In genomic region chr10:85293071-85293783, GRCm38 (mm10) we compare ENCODE assay signal across 13 mouse cellular contexts.
DNase-seq lines count a peak whose midpoint lies in the region; ATAC-seq and TF ChIP-seq lines count a peak whose summit lies in the region.
"Had no signal": no experiment of that assay in that cellular context is flagged by ENCODE, and none has a peak within 500 bp of the region (broad histone marks: within the 10 kb centered on the region; RNA-seq: fewer than 3 reads in every experiment).

No protein-coding gene starts in this region.

- no peak for TF ChIP-seq CTCF in midbrain, postnatal 0 days (IDR thresholded peaks at IDR 0.05)

- no peaks in the 10 kb centered on the region for H3K27me3 ChIP-seq in midbrain, embryonic 12.5 days
- no peaks in the 10 kb centered on the region for H3K27me3 ChIP-seq in midbrain, embryonic 10.5 days (ENCODE audit: low read depth, poor library complexity, severe bottlenecking)
- no peaks in the 10 kb centered on the region for H3K27me3 ChIP-seq in midbrain, postnatal 0 days (ENCODE audit: insufficient read depth, low read length)
- H3K27me3 ChIP-seq: heart, embryonic 12.5 days had no signal

- peak overlapping the region; percentile 56 for H3K27ac ChIP-seq in midbrain, embryonic 12.5 days (replicated peaks)
- H3K27ac ChIP-seq in midbrain, embryonic 10.5 days (replicated peaks) = no peak overlapping the region
- 0 out of 2 replicates have a peak overlapping the region, but pooled peaks have one; percentile 18 for H3K27ac ChIP-seq in midbrain, postnatal 0 days (ENCODE audit: low read depth, low read length)
- H3K27ac ChIP-seq: kidney, postnatal 0 days had no signal

- no peak overlapping the region for H3K4me2 ChIP-seq in midbrain, embryonic 12.5 days (replicated peaks)
- H3K4me2 ChIP-seq in midbrain, postnatal 0 days (ENCODE audit: low read depth, low read length, poor library complexity, severe bottlenecking) = no peak overlapping the region
- H3K4me2 ChIP-seq: heart, embryonic 12.5 days; liver, embryonic 11.5 days had no signal

- no peak overlapping the region for H3K4me3 ChIP-seq in midbrain, embryonic 12.5 days
- no peak overlapping the region for H3K4me3 ChIP-seq in midbrain, embryonic 10.5 days
- H3K4me3 ChIP-seq in midbrain, postnatal 0 days (ENCODE audit: low read depth, low read length) = no peak overlapping the region
- H3K4me3 ChIP-seq: heart, embryonic 12.5 days had no signal

- H3K4me1 ChIP-seq in midbrain, embryonic 12.5 days = peaks cover 14% of the 10 kb centered on the region
- 0 out of 2 replicates have a peak, but pooled peaks cover 2% of the 10 kb centered on the region for H3K4me1 ChIP-seq in midbrain, embryonic 10.5 days
- peaks cover 5% of the 10 kb centered on the region; the same call in 1 of the 2 replicates for H3K4me1 ChIP-seq in midbrain, postnatal 0 days (ENCODE audit: insufficient read depth, low read length)
- H3K4me1 ChIP-seq: heart, embryonic 12.5 days had no signal

- H3K9me3 ChIP-seq in midbrain, embryonic 12.5 days = no peaks in the 10 kb centered on the region
- H3K9me3 ChIP-seq in midbrain, embryonic 10.5 days (replicated peaks) = no peaks in the 10 kb centered on the region
- H3K9me3 ChIP-seq in midbrain, postnatal 0 days (ENCODE audit: low read length) = no peaks in the 10 kb centered on the region

- no peaks in the 10 kb centered on the region for H3K36me3 ChIP-seq in midbrain, embryonic 12.5 days
- H3K36me3 ChIP-seq in midbrain, embryonic 10.5 days = no peaks in the 10 kb centered on the region
- H3K36me3 ChIP-seq in midbrain, postnatal 0 days (ENCODE audit: insufficient read depth, low read length) = no peaks in the 10 kb centered on the region
- H3K36me3 ChIP-seq: heart, embryonic 12.5 days had no signal

- no peak for DNase-seq in midbrain, embryonic 10.5 days (ENCODE audit: low spot score)
- DNase-seq in midbrain, postnatal 0 days (ENCODE audit: low spot score) = peak; percentile 27
- no peak for DNase-seq in urinary bladder, adult 2 months (ENCODE audit: low spot score)
- DNase-seq in thymus, postnatal 0 days (ENCODE audit: low spot score) = no peak
- DNase-seq: cerebellum, adult 11-12 months; right cerebral cortex, postnatal 4 days had no signal

- no peak overlapping the region for H3K9ac ChIP-seq in midbrain, embryonic 12.5 days (replicated peaks)
- no peak overlapping the region for H3K9ac ChIP-seq in midbrain, postnatal 0 days (replicated peaks; ENCODE audit: low read length, poor library complexity, severe bottlenecking)
- H3K9ac ChIP-seq: heart, embryonic 12.5 days had no signal

- 0 out of 2 replicates have a peak, but pooled peaks have one; percentile 56 for ATAC-seq in midbrain, embryonic 12.5 days (ENCODE audit: low FRiP score, low read depth)
- peak; percentile 91 for ATAC-seq in common myeloid progenitor, adult 5-6 weeks (replicated peaks; ENCODE audit: low read depth, poor library complexity, severe bottlenecking)
- peak; percentile 39 to 62; a peak in 2 of 4 replicates for ATAC-seq in hematopoietic stem cell, adult 5-6 weeks (replicated peaks in 1 of 2; ENCODE audit: insufficient read depth in 1 of 2, low FRiP score in 2 of 2, low TSS enrichment in 1 of 2, low read depth in 1 of 2, poor library complexity in 2 of 2, severe bottlenecking in 2 of 2)
- ATAC-seq in midbrain, postnatal 0 days (ENCODE audit: low FRiP score) = no peak
- ATAC-seq: activated CD4-positive, CD25-positive, alpha-beta regulatory T cell, adult 4 months had no signal

- 60% methylated on average over 9 of the region's 9 CpGs for WGBS in midbrain, embryonic 12.5 days
- WGBS in midbrain, embryonic 10.5 days = 85% methylated on average over 9 of the region's 9 CpGs
- 25% methylated on average over 9 of the region's 9 CpGs for WGBS in midbrain, postnatal 0 days
